Mouse (Mus musculus): ENCODE measurements around the gene Gm10306. TPM values are rescaled to one million over a fixed set of nuclear protein-coding genes. Genes with fewer than 3 reads are reported as not detected.
A peak's percentile ranks its signal among the peaks of the same experiment; 100 is the strongest.

The Gm10306 gene
- polyA plus RNA-seq (2016; fragmentation: Nextera tagmentation; extraction: Ambion mirVana): 0.77 TPM in 1 of 2 replicates, not detected in the other

- H3K9me3 ChIP-seq (replicated peaks): no peaks in the 10 kb centered on the region
- H3K9ac ChIP-seq: peak within 1 kb of the TSS; percentile 96
- no peaks in the 10 kb centered on the region for H3K36me3 ChIP-seq
- peak within 1 kb of the TSS; percentile 100 for H3K4me3 ChIP-seq
- no peaks in the 10 kb centered on the region for H3K27me3 ChIP-seq (replicated peaks)
- H3K4me2 ChIP-seq: peak within 1 kb of the TSS; percentile 72
- peaks cover 8% of the 10 kb centered on the region; the same call in 1 of the 2 replicates for H3K4me1 ChIP-seq (replicated peaks)
- peak; percentile 93 for ATAC-seq (ENCODE audit: insufficient number of reproducible peaks, low FRiP score)
- WGBS: 1% methylated on average over 83 of the region's 83 CpGs
- H3K27ac ChIP-seq (ENCODE audit: poor library complexity, severe bottlenecking): peak within 1 kb of the TSS; percentile 79
These were observed at the start of gene Gm10306, which contains the start of gene Caap1 for GRCm38 (mm10) chr4:94556265-94557054. Gm10306 (plus strand) TSS chr4:94556546. Caap1 (minus strand) TSS chr4:94556796.

- Histone ChIP-seq H3K36me3 (peaks cover 20% of the 10 kb centered on the region), H3K27me3 (replicated peaks) (no peaks in the 10 kb centered on the region), H3K9ac (no peak overlapping the region), H3K9me3 (replicated peaks) (no peaks in the 10 kb centered on the region; the same call in 1 of the 2 replicates), H3K4me2 (no peak overlapping the region), H3K4me1 (replicated peaks) (no peaks in the 10 kb centered on the region), H3K27ac (ENCODE audit: poor library complexity, severe bottlenecking) (no peak overlapping the region), H3K4me3 (no peak overlapping the region)
- WGBS: 82% methylated on average over 3 of the region's 3 CpGs
- no peak for ATAC-seq (ENCODE audit: insufficient number of reproducible peaks, low FRiP score)
These were observed 41.0 kb upstream of the Gm10306 start for GRCm38 (mm10) chr4:94515366-94515765.

GRCm38 (mm10) chr4:94517631-94518030, 38.7 kb upstream of the Gm10306 start:
- H3K9ac ChIP-seq: no peak overlapping the region
- WGBS: 68% methylated on average over 4 of the region's 4 CpGs

GRCm38 (mm10) chr4:94523321-94523720, 33.0 kb upstream of the Gm10306 start:
- H3K9me3 ChIP-seq (replicated peaks): no peaks in the 10 kb centered on the region
- no peak overlapping the region for H3K4me2 ChIP-seq
- no peaks in the 10 kb centered on the region for H3K4me1 ChIP-seq (replicated peaks)
- no peaks in the 10 kb centered on the region for H3K27me3 ChIP-seq (replicated peaks)
- H3K9ac ChIP-seq: no peak overlapping the region
- no peak overlapping the region for H3K4me3 ChIP-seq
- H3K36me3 ChIP-seq: no peaks in the 10 kb centered on the region
- ATAC-seq (ENCODE audit: insufficient number of reproducible peaks, low FRiP score): no peak
- no peak overlapping the region for H3K27ac ChIP-seq (ENCODE audit: poor library complexity, severe bottlenecking)

More at GRCm38 (mm10) chr4:94517631-94518030, 38.7 kb upstream of the Gm10306 start:
- H3K27ac ChIP-seq (ENCODE audit: poor library complexity, severe bottlenecking): no peak overlapping the region
- H3K4me1 ChIP-seq (replicated peaks): no peaks in the 10 kb centered on the region
- H3K36me3 ChIP-seq: peaks cover 8% of the 10 kb centered on the region
- no peaks in the 10 kb centered on the region for H3K27me3 ChIP-seq (replicated peaks)
- no peak overlapping the region for H3K4me2 ChIP-seq
- H3K9me3 ChIP-seq (replicated peaks): no peaks in the 10 kb centered on the region; the same call in 1 of the 2 replicates
- ATAC-seq (ENCODE audit: insufficient number of reproducible peaks, low FRiP score): no peak
- no peak overlapping the region for H3K4me3 ChIP-seq

- ATAC-seq (ENCODE audit: insufficient number of reproducible peaks, low FRiP score): no peak
- Histone ChIP-seq H3K4me2 (no peak overlapping the region), H3K9me3 (replicated peaks) (no peaks in the 10 kb centered on the region), H3K27ac (ENCODE audit: poor library complexity, severe bottlenecking) (no peak overlapping the region), H3K9ac (no peak overlapping the region), H3K36me3 (0 out of 2 replicates have a peak, but pooled peaks cover 1% of the 10 kb centered on the region), H3K4me1 (replicated peaks) (0 out of 2 replicates have a peak, but pooled peaks cover 3% of the 10 kb centered on the region), H3K4me3 (no peak overlapping the region), H3K27me3 (replicated peaks) (no peaks in the 10 kb centered on the region)
- WGBS: 89% methylated on average over 1 of the region's 1 CpGs
These were observed 26.9 kb upstream of the Gm10306 start for GRCm38 (mm10) chr4:94529448-94529847.

- Histone ChIP-seq H3K4me3 (no peak overlapping the region), H3K4me2 (no peak overlapping the region), H3K27me3 (replicated peaks) (no peaks in the 10 kb centered on the region), H3K27ac (ENCODE audit: poor library complexity, severe bottlenecking) (no peak overlapping the region), H3K9me3 (replicated peaks) (no peaks in the 10 kb centered on the region), H3K9ac (no peak overlapping the region), H3K4me1 (replicated peaks) (0 out of 2 replicates have a peak, but pooled peaks cover 3% of the 10 kb centered on the region), H3K36me3 (peaks cover 11% of the 10 kb centered on the region; the same call in 1 of the 2 replicates)
- no peak for ATAC-seq (ENCODE audit: insufficient number of reproducible peaks, low FRiP score)
These were observed 23.1 kb upstream of the Gm10306 start for GRCm38 (mm10) chr4:94533205-94533604.

GRCm38 (mm10) chr4:94543041-94543440, 13.3 kb upstream of the Gm10306 start:
- H3K4me2 ChIP-seq: no peak overlapping the region
- H3K36me3 ChIP-seq: peaks cover 41% of the 10 kb centered on the region

GRCm38 (mm10) chr4:94544321-94544720, 12.0 kb upstream of the Gm10306 start:
- WGBS: 78% methylated on average over 7 of the region's 7 CpGs
- peaks cover 33% of the 10 kb centered on the region for H3K36me3 ChIP-seq

More at GRCm38 (mm10) chr4:94543041-94543440, 13.3 kb upstream of the Gm10306 start:
- no peaks in the 10 kb centered on the region for H3K27me3 ChIP-seq (replicated peaks)
- no peaks in the 10 kb centered on the region for H3K9me3 ChIP-seq (replicated peaks)
- WGBS: 82% methylated on average over 4 of the region's 4 CpGs
- no peak overlapping the region for H3K4me3 ChIP-seq
- H3K27ac ChIP-seq (ENCODE audit: poor library complexity, severe bottlenecking): no peak overlapping the region
- no peak overlapping the region for H3K9ac ChIP-seq
- no peaks in the 10 kb centered on the region for H3K4me1 ChIP-seq (replicated peaks)
- ATAC-seq (ENCODE audit: insufficient number of reproducible peaks, low FRiP score): no peak

GRCm38 (mm10) chr4:94554955-94555494, 1.3 kb upstream of the Gm10306 start:
- H3K4me1 ChIP-seq (replicated peaks): peaks cover 8% of the 10 kb centered on the region; the same call in 1 of the 2 replicates
- no peaks in the 10 kb centered on the region for H3K27me3 ChIP-seq (replicated peaks)
- H3K36me3 ChIP-seq: 0 out of 2 replicates have a peak, but pooled peaks cover 2% of the 10 kb centered on the region
- no peaks in the 10 kb centered on the region for H3K9me3 ChIP-seq (replicated peaks)
- WGBS: 87% methylated on average over 5 of the region's 5 CpGs
- H3K4me3 ChIP-seq: peak overlapping the region; percentile 100; the same call in 1 of the 2 replicates
- H3K27ac ChIP-seq (ENCODE audit: poor library complexity, severe bottlenecking): no peak overlapping the region
- peak overlapping the region; percentile 72 for H3K4me2 ChIP-seq
- H3K9ac ChIP-seq: no peak overlapping the region
- no peak for ATAC-seq (ENCODE audit: insufficient number of reproducible peaks, low FRiP score)

More at GRCm38 (mm10) chr4:94544321-94544720, 12.0 kb upstream of the Gm10306 start:
- Histone ChIP-seq H3K9me3 (replicated peaks) (no peaks in the 10 kb centered on the region), H3K9ac (no peak overlapping the region), H3K4me3 (no peak overlapping the region), H3K4me1 (replicated peaks) (no peaks in the 10 kb centered on the region), H3K27ac (ENCODE audit: poor library complexity, severe bottlenecking) (no peak overlapping the region), H3K4me2 (no peak overlapping the region), H3K27me3 (replicated peaks) (no peaks in the 10 kb centered on the region)
- no peak for ATAC-seq (ENCODE audit: insufficient number of reproducible peaks, low FRiP score)

- H3K27ac ChIP-seq (ENCODE audit: poor library complexity, severe bottlenecking): no peak overlapping the region
- no peaks in the 10 kb centered on the region for H3K9me3 ChIP-seq (replicated peaks)
- H3K36me3 ChIP-seq: no peaks in the 10 kb centered on the region
- 0 out of 2 replicates have a peak overlapping the region, but pooled peaks have one; percentile 3 for H3K4me2 ChIP-seq
- H3K4me3 ChIP-seq: no peak overlapping the region
- ATAC-seq (ENCODE audit: insufficient number of reproducible peaks, low FRiP score): no peak
- H3K9ac ChIP-seq: no peak overlapping the region
- H3K4me1 ChIP-seq (replicated peaks): peaks cover 8% of the 10 kb centered on the region; the same call in 1 of the 2 replicates
- no peaks in the 10 kb centered on the region for H3K27me3 ChIP-seq (replicated peaks)
- 77% methylated on average over 7 of the region's 7 CpGs for WGBS
These were observed 799 bp downstream of the Gm10306 start for GRCm38 (mm10) chr4:94557145-94557544.

- Histone ChIP-seq H3K27me3 (replicated peaks) (no peaks in the 10 kb centered on the region), H3K4me3 (no peak overlapping the region), H3K36me3 (no peaks in the 10 kb centered on the region), H3K27ac (ENCODE audit: poor library complexity, severe bottlenecking) (no peak overlapping the region), H3K9me3 (replicated peaks) (no peaks in the 10 kb centered on the region), H3K4me2 (no peak overlapping the region), H3K9ac (no peak overlapping the region), H3K4me1 (replicated peaks) (peaks cover 8% of the 10 kb centered on the region; the same call in 1 of the 2 replicates)
- WGBS: 76% methylated on average over 2 of the region's 2 CpGs
- no peak for ATAC-seq (ENCODE audit: insufficient number of reproducible peaks, low FRiP score)
These were observed 2.9 kb downstream of the Gm10306 start for GRCm38 (mm10) chr4:94559266-94559665.

All from heart, embryonic 12.5 days (tissue).